ENCODE assay signal across 8 mouse cellular contexts in genomic region chr1:150920276-150920675, GRCm38 (mm10).
DNase-seq lines count a peak whose midpoint lies in the region; ATAC-seq and TF ChIP-seq lines count a peak whose summit lies in the region.

No protein-coding gene starts in this region.

- peak; percentile 69 for TF ChIP-seq CTCF in heart, postnatal 0 days (IDR thresholded peaks at IDR 0.05; ENCODE audit: low read depth)
- peak; percentile 99 for TF ChIP-seq CTCF in layer of hippocampus, adult 2 months (conservative IDR thresholded peaks at IDR 0.05)

- H3K27me3 ChIP-seq in heart, postnatal 0 days (ENCODE audit: control insufficient read depth, insufficient read depth, low read length) = no peaks in the 10 kb centered on the region
- H3K27me3 ChIP-seq in heart, embryonic 11.5 days (ENCODE audit: control insufficient read depth, insufficient read depth, low read length) = no peaks in the 10 kb centered on the region

- no peak overlapping the region for H3K27ac ChIP-seq in heart, postnatal 0 days (ENCODE audit: low read depth)
- no peak overlapping the region for H3K27ac ChIP-seq in heart, embryonic 11.5 days (ENCODE audit: low read depth, low read length)
- H3K27ac ChIP-seq in layer of hippocampus, adult 2 months = no peak overlapping the region

- H3K4me2 ChIP-seq in heart, postnatal 0 days (ENCODE audit: low read depth, low read length) = no peak overlapping the region
- no peak overlapping the region for H3K4me2 ChIP-seq in heart, embryonic 11.5 days

- WGBS in heart, postnatal 0 days = 45% methylated on average over 6 of the region's 6 CpGs
- 46% methylated on average over 6 of the region's 6 CpGs for WGBS in heart, embryonic 11.5 days (ENCODE audit: insufficient replicate concordance)

- no peak overlapping the region for H3K4me3 ChIP-seq in heart, postnatal 0 days (ENCODE audit: low read depth, low read length)
- no peak overlapping the region for H3K4me3 ChIP-seq in heart, embryonic 11.5 days (ENCODE audit: low read depth, low read length)
- no peak overlapping the region for H3K4me3 ChIP-seq in layer of hippocampus, adult 2 months

- no peak for TF ChIP-seq EP300 in heart, postnatal 0 days (IDR thresholded peaks at IDR 0.05; ENCODE audit: low read depth)

- peak; percentile 79 for DNase-seq in heart, postnatal 0 days (ENCODE audit: low spot score)
- DNase-seq in ES-CJ7 (ENCODE audit: low read depth, low spot score) = peak; percentile 67
- DNase-seq in c-Kit-positive CD71-positive TER-119-positive erythroid progenitor cells, embryonic 14.5 days (ENCODE audit: low spot score) = peak; percentile 32
- peak; percentile 14 to 48 for DNase-seq in frontal cortex, postnatal 10 days (ENCODE audit: low spot score in 2 of 2)
- DNase-seq in layer of hippocampus, adult 2 months (ENCODE audit: low spot score in 2 of 2) = peak; percentile 13 to 71
- peak; percentile 14 for DNase-seq in thymus, postnatal 25 days

- H3K4me1 ChIP-seq in heart, postnatal 0 days (ENCODE audit: control insufficient read depth, insufficient read depth) = peaks cover 6% of the 10 kb centered on the region; the same call in 1 of the 2 replicates
- no peaks in the 10 kb centered on the region for H3K4me1 ChIP-seq in heart, embryonic 11.5 days (ENCODE audit: control insufficient read depth, insufficient read depth, low read length)

- H3K36me3 ChIP-seq in heart, postnatal 0 days (replicated peaks; ENCODE audit: control insufficient read depth, insufficient read depth, low read length) = no peaks in the 10 kb centered on the region
- no peaks in the 10 kb centered on the region for H3K36me3 ChIP-seq in heart, embryonic 11.5 days (ENCODE audit: control insufficient read depth, insufficient read depth, low read length)

- 0 out of 2 replicates have a peak, but pooled peaks have one; percentile 41 for ATAC-seq in heart, postnatal 0 days (ENCODE audit: insufficient read depth, low read depth)
- ATAC-seq in heart, embryonic 11.5 days (replicated peaks; ENCODE audit: insufficient number of reproducible peaks, low FRiP score, low TSS enrichment) = no peak
- ATAC-seq in megakaryocyte progenitor cell, adult 5-6 weeks (replicated peaks; ENCODE audit: poor library complexity) = peak; percentile 85

- H3K9ac ChIP-seq in heart, postnatal 0 days (replicated peaks; ENCODE audit: low read depth, low read length) = no peak overlapping the region
- no peak overlapping the region for H3K9ac ChIP-seq in heart, embryonic 11.5 days (ENCODE audit: low read depth, low read length)

- no peaks in the 10 kb centered on the region for H3K9me3 ChIP-seq in heart, postnatal 0 days (replicated peaks; ENCODE audit: control insufficient read depth, low read length)
- no peaks in the 10 kb centered on the region for H3K9me3 ChIP-seq in heart, embryonic 11.5 days (replicated peaks; ENCODE audit: control insufficient read depth, low read length)

Comparison
In these comparisons a context has a peak if more than half of its experiments do, and no peak if none do; other contexts are left out.
1. DNase-seq: peak in every context shown above with its lines; median percentile 79 in heart, postnatal 0 days; 67 in ES-CJ7; 42 in layer of hippocampus, adult 2 months; 32 in c-Kit-positive CD71-positive TER-119-positive erythroid progenitor cells, embryonic 14.5 days; 31 in frontal cortex, postnatal 10 days; 14 in thymus, postnatal 25 days.